Mouse (Mus musculus): Measurements from ENCODE around the gene Cmc2.

Cmc2 gene

GRCm38 (mm10) chr8:116921337-116922059 is at the start of gene Cmc2, which contains the start of gene Cenpn:
Cmc2 (minus strand) TSS chr8:116921455.
Cenpn (plus strand) TSS chr8:116921730.
- peak; percentile 83 to 90 for DNase-seq

- DNase-seq = no peak
Observed at GRCm38 (mm10) chr8:116969531-116969930, 48.3 kb upstream of the Cmc2 start.

GRCm38 (mm10) chr8:116954415-116954814 is 33.2 kb upstream of the Cmc2 start:
- no peak for DNase-seq

GRCm38 (mm10) chr8:116952428-116952827 is 31.2 kb upstream of the Cmc2 start:
- no peak for DNase-seq

- no peak for DNase-seq
Observed at GRCm38 (mm10) chr8:116951778-116952177, 30.5 kb upstream of the Cmc2 start.

- DNase-seq = no peak
Observed at GRCm38 (mm10) chr8:116951369-116951768, 30.1 kb upstream of the Cmc2 start.

- DNase-seq = no peak
Observed at GRCm38 (mm10) chr8:116947589-116947988, 26.3 kb upstream of the Cmc2 start.

GRCm38 (mm10) chr8:116946851-116947250 is 25.6 kb upstream of the Cmc2 start:
- DNase-seq = no peak

- DNase-seq = no peak
Observed at GRCm38 (mm10) chr8:116946268-116946838, 25.1 kb upstream of the Cmc2 start.

- DNase-seq = no peak
Observed at GRCm38 (mm10) chr8:116945169-116945910, 24.1 kb upstream of the Cmc2 start.

GRCm38 (mm10) chr8:116944385-116944696 is 23.1 kb upstream of the Cmc2 start:
- no peak for DNase-seq

GRCm38 (mm10) chr8:116943555-116944384 is 22.5 kb upstream of the Cmc2 start:
- peak in 1 of 2 experiments; percentile 39 for DNase-seq

GRCm38 (mm10) chr8:116943161-116943554 is 21.9 kb upstream of the Cmc2 start, which contains the start of gene Atmin:
Atmin (plus strand) TSS chr8:116943393.
- peak; percentile 77 to 88 for DNase-seq

- DNase-seq = no peak
Observed at GRCm38 (mm10) chr8:116942284-116943058, 21.2 kb upstream of the Cmc2 start.

- DNase-seq = no peak
Observed at GRCm38 (mm10) chr8:116935506-116935905, 14.3 kb upstream of the Cmc2 start.

- DNase-seq = no peak
Observed at GRCm38 (mm10) chr8:116934976-116935375, 13.7 kb upstream of the Cmc2 start.

GRCm38 (mm10) chr8:116928588-116928987 is 7.3 kb upstream of the Cmc2 start:
- no peak for DNase-seq

- peak; percentile 27 to 59 for DNase-seq
Observed at GRCm38 (mm10) chr8:116927880-116928279, 6.6 kb upstream of the Cmc2 start.

- no peak for DNase-seq
Observed at GRCm38 (mm10) chr8:116923526-116923925, 2.3 kb upstream of the Cmc2 start.

- no peak for DNase-seq
Observed at GRCm38 (mm10) chr8:116922060-116922757, 954 bp upstream of the Cmc2 start.

- DNase-seq = no peak
Observed at GRCm38 (mm10) chr8:116921005-116921336, 284 bp downstream of the Cmc2 start.

- no peak for DNase-seq
Observed at GRCm38 (mm10) chr8:116905836-116906235, 15.4 kb downstream of the Cmc2 start.
